Mouse (Mus musculus) yolk sac, embryonic 10.5 days (tissue): ENCODE measurements at regions not wholly inside any gene's neighbourhood (a gene's known extent, or its start where the extent isn't known, plus 50 kb on each side); places are given as distances from the start of the nearest gene placed in this dataset.

ENCODE experiments used
- DNase-seq: peaks from one replicate; pipeline ENCODE4 v3.0.0-alpha.2; 2017; ENCODE audit warnings: low spot score

- no peak for DNase-seq
These were observed 155.2 kb downstream of the 9530068E07Rik start for GRCm38 (mm10) chr11:52551451-52551850.

- no peak for DNase-seq
These were observed 156.6 kb downstream of the 9530068E07Rik start for GRCm38 (mm10) chr11:52552860-52553259.

- peak; percentile 74 for DNase-seq
These were observed 161.6 kb downstream of the 9530068E07Rik start for GRCm38 (mm10) chr11:52557836-52558235.

GRCm38 (mm10) chr11:52558782-52559181, 162.6 kb downstream of the 9530068E07Rik start:
- DNase-seq: no peak

- peak; percentile 9 for DNase-seq
These were observed 165.1 kb downstream of the 9530068E07Rik start for GRCm38 (mm10) chr11:52561281-52561680.

- DNase-seq: peak; percentile 21
These were observed 169.2 kb downstream of the 9530068E07Rik start for GRCm38 (mm10) chr11:52565457-52565856.

GRCm38 (mm10) chr11:52566026-52566425, 169.8 kb downstream of the 9530068E07Rik start:
- no peak for DNase-seq

- no peak for DNase-seq
These were observed 171.9 kb downstream of the 9530068E07Rik start for GRCm38 (mm10) chr11:52567945-52568687.

- no peak for DNase-seq
These were observed 172.6 kb downstream of the 9530068E07Rik start for GRCm38 (mm10) chr11:52568794-52569193.

GRCm38 (mm10) chr11:52569759-52570158, 173.5 kb downstream of the 9530068E07Rik start:
- no peak for DNase-seq

- DNase-seq: no peak
These were observed 182.2 kb downstream of the 9530068E07Rik start for GRCm38 (mm10) chr11:52578471-52578870.

GRCm38 (mm10) chr11:52579764-52580377, 183.6 kb downstream of the 9530068E07Rik start:
- DNase-seq: no peak

GRCm38 (mm10) chr11:52591596-52592180, 172.7 kb upstream of the Fstl4 start:
- no peak for DNase-seq

GRCm38 (mm10) chr11:52594092-52594491, 170.3 kb upstream of the Fstl4 start:
- DNase-seq: no peak

- DNase-seq: no peak
These were observed 163.2 kb upstream of the Fstl4 start for GRCm38 (mm10) chr11:52601196-52601595.

- no peak for DNase-seq
These were observed 162.3 kb upstream of the Fstl4 start for GRCm38 (mm10) chr11:52602061-52602561.

GRCm38 (mm10) chr11:52602796-52603195, 161.6 kb upstream of the Fstl4 start:
- DNase-seq: no peak

GRCm38 (mm10) chr11:52610681-52611165, 153.7 kb upstream of the Fstl4 start:
- no peak for DNase-seq

GRCm38 (mm10) chr11:52615622-52616021, 148.8 kb upstream of the Fstl4 start:
- DNase-seq: no peak

GRCm38 (mm10) chr11:52618646-52619045, 145.8 kb upstream of the Fstl4 start:
- DNase-seq: no peak

GRCm38 (mm10) chr11:52622861-52623260, 141.6 kb upstream of the Fstl4 start:
- no peak for DNase-seq

- DNase-seq: no peak
These were observed 135.6 kb upstream of the Fstl4 start for GRCm38 (mm10) chr11:52628875-52629274.

- DNase-seq: no peak
These were observed 134.7 kb upstream of the Fstl4 start for GRCm38 (mm10) chr11:52629776-52630175.
